Mouse (Mus musculus) monocyte, adult 5-6 weeks (primary cell): Measurements from ENCODE around the gene Gatad2a. TPM values are rescaled to one million over a fixed set of nuclear protein-coding genes. Genes with fewer than 3 reads are reported as not detected.
"Not testable (repeated sequence)": the region's sequence is repeated elsewhere in the genome, so short reads cannot be mapped to it uniquely, and the experiment has no call there.

Experiments
- ATAC-seq: fragments of 153-309, 156-312 bp; replicated peaks from 2 replicates; pipeline ENCODE4 v1.8.0; 2017; ENCODE audit warnings: mild to moderate bottlenecking; ENCODE audit not compliant: low TSS enrichment, insufficient number of reproducible peaks, severe bottlenecking, poor library complexity, low FRiP score
- total RNA-seq: library from RNA; stranded (forward); fragments of 200-1000, 200-491, 200-594 nt; gene quantifications from 3 replicates; pipeline ENCODE4 v1.2.3, GENCODE M21; 2017

The Gatad2a gene
- total RNA-seq, 1 experiment from 2014 or later, result 68.3 TPM

GRCm38 (mm10) chr8:69954213-69954612 is 42.0 kb downstream of the Gatad2a start:
- no peak for ATAC-seq

- no peak for ATAC-seq
These were observed 45.9 kb downstream of the Gatad2a start for GRCm38 (mm10) chr8:69950300-69950699.

DNA sequence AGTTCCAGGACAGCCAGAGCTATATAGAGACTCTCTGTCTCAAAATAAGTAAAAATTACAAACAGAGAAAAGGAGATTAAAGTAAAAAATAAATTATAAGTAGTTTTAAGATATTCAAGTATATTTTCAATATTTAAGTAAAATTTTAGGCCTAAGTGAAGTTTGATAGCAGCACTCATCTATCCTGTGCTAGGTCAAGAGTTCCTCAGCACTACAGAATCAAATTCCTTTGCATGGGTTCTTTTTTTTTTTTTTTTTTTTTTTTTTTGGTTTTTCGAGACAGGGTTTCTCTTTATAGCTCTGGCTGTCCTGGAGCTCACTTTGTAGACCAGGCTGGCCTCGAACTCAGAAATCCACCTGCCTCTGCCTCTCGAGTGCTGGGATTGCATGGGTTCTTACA is 53.7 kb downstream of the Gatad2a start:
- ATAC-seq, result not testable (repeated sequence)

GRCm38 (mm10) chr8:69940386-69940785 is 55.8 kb downstream of the Gatad2a start:
- ATAC-seq, result no peak

- ATAC-seq, result no peak
These were observed 56.6 kb downstream of the Gatad2a start for GRCm38 (mm10) chr8:69939633-69940032.

- ATAC-seq, result peak; percentile 25; the same call in 1 of the 2 replicates
These were observed 57.8 kb downstream of the Gatad2a start for GRCm38 (mm10) chr8:69938245-69938982.

GRCm38 (mm10) chr8:69937466-69937865 is 58.7 kb downstream of the Gatad2a start:
- ATAC-seq, result peak; percentile 74

- ATAC-seq, result no peak
These were observed 60.0 kb downstream of the Gatad2a start for GRCm38 (mm10) chr8:69936050-69936794.

- ATAC-seq, result no peak
These were observed 60.8 kb downstream of the Gatad2a start for GRCm38 (mm10) chr8:69935431-69935830.

DNA sequence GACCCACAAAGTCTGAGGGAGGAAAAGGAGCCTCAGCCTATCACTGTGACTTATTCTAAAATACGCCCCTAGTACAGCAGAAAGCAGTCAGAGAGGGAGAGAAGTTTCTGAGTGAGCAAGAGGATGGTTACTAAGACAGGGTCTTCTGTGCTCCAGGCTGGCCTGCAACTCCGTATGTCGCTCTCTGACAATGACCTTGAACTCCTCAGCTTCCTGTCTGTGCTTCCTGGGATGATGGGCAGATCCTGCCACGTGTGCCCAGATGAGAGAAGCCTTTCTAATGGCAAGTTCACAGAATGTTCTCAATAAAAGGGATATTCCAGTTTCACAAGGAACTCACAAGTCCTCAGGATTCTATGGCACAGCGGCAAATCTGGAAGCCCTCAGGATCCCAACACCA is 61.6 kb downstream of the Gatad2a start:
- ATAC-seq, result no peak

- no peak for ATAC-seq
These were observed 62.4 kb downstream of the Gatad2a start for GRCm38 (mm10) chr8:69933811-69934210.

DNA sequence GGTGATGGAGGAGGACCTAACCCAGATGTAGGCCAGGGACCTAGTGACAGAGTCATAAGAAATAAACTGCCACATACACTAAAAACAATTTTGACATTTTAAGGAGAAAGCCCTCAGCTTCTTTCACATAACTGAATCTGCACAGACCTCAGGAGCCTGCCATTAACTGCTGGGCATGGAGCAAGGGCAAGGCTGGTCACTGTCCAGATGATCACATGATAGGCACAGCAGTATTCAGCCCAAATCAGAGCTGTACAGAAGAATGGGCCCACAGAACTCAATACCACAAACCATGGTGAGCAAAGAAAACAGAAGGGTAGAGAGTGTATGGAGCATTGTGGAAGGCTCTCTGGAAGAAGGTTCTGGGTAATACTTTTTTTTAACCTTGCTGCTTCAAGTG is 69.3 kb downstream of the Gatad2a start:
- no peak for ATAC-seq

- no peak for ATAC-seq
These were observed 72.2 kb downstream of the Gatad2a start for GRCm38 (mm10) chr8:69923986-69924385.

DNA sequence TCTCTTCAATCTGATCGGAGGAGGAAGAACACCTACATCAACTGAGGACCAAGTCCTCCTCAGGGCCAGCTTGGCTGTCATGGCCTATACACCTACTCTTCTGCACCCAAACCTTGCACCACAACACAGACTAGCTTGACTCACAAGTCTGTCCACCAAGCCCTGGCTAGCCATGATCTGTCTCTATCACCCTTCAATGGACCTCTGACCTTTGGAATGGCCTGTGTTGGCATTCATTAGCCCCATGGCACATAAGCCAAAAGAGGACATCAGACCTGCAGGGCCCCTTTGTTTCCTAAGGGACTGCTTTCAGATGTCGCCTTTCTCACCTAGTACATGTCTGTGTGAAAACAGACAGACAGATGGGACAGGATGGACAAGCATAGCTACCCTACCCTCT is 75.0 kb downstream of the Gatad2a start:
- ATAC-seq, result no peak

DNA sequence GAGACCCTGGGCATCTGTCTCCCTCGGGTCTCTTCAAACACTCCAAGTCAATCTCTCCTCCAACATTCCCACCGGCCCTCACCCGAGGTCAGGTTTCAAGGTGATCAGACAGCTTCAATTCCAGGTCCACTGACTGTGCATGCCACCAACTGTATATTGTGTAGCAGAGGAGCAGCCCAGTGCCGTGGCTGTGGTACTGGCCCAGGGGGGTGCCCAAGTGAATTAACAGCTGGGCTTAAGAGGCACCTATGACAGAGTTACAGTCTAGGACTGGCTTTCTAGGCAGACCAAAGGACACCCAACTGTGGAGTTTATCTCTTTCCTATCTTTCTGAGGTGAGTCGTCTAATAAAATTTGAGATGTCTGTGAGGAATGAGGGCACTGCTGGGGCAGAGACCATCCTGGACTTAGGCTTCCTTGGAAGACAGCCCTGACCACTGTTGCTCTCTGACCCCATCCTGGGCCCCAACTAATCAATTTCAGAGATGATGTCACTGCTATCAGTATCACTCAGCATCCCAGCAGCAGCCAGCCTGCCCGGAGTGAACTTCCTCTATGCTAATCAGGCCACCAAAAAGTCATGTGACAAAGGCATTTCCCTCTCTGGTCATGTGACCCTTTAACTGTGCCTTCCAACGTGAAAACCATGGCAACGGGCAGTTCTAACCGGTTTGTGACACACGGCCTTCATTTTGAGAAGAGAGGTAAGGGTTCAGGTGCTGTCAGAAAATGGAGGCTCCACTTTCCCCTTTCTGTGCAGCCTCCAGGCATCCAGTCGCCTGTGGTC is 76.1 kb downstream of the Gatad2a start:
- peak; percentile 78 for ATAC-seq

DNA sequence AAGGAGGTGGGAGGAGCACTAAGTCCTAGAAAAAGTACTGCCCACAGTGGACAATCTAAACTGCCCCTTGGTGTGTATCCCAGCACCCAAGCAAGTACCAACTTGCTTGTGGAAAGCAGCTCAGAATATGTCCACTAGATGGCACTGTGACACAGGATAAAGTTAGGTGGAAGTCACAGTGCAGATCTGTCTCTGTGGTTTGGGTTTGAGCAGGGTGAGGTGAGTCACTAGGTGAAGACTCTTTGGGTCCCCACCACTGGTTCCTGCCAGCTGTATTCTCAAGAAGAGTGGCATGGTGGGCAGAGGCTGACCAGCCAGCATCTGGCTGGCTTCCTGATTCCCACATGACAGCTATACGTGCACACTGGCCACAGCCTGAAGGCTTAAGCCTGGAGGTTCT is 77.2 kb downstream of the Gatad2a start:
- ATAC-seq, result peak; percentile 65

DNA sequence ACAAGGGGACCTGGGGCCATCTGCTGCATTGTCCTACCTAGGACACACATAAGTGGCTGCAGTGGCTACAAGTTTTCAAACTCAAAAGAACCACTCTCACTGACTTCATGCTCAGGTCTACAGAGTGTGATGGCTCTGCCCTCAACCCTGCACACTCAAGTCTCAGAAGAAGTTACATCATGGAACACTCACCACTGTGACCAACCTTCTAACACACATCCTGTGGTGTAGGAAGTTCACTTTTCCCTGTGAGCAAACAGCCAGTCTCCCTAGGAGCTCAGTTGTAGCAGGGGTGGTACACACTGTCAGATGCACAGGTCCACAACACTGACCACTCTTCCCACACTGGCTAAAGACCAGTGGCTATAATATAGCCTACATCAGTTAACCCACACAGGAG is 77.7 kb downstream of the Gatad2a start:
- no peak for ATAC-seq

DNA sequence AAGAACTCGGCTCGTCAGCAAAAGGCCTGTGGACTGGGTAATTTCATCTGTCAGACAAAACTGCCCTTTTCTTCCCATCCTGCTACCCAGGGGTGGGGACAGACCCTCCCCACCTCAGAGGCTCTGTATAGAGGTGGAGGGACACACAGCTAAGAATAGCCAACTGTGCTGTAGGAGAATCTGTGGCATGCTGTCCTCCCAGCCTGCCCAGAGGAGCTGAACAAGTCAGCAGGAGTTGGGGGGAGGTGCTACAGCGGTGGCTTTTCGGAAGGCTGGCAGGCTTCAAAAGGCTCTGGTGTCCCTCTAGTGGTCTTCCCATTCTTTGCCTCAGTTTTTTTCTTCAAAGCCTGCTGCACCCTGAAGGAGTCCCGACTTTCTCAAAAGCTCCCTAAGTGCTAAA is 80.4 kb downstream of the Gatad2a start:
- ATAC-seq, result no peak

- no peak for ATAC-seq
These were observed 81.7 kb downstream of the Gatad2a start for GRCm38 (mm10) chr8:69914526-69914925.
